Mouse (Mus musculus): ENCODE data around the gene Chic1. TPM values are rescaled to one million over a fixed set of nuclear protein-coding genes. Genes with fewer than 3 reads are reported as not detected.

Gene Chic1
- total RNA-seq, 2 experiments from 2014 or later = 0.57 to 0.70 TPM

GRCm38 (mm10) chrX:103421710-103422109 lies 65.4 kb downstream of the Chic1 start, which contains the start of gene Gm26992:
Gm26992 (plus strand) TSS chrX:103422010.
- DNase-seq (ENCODE audit: low spot score) = no peak
- intact Hi-C loops (cut with DNase I) = no loop called here

- DNase-seq (ENCODE audit: low spot score) = no peak
- intact Hi-C loops (cut with DNase I) = no loop called here
Observed at GRCm38 (mm10) chrX:103427677-103428076, 71.4 kb downstream of the Chic1 start.

- no peak for DNase-seq (ENCODE audit: low spot score)
- intact Hi-C loops (cut with DNase I) = no loop called here
Observed at GRCm38 (mm10) chrX:103432293-103432692, 76.0 kb downstream of the Chic1 start.

- intact Hi-C loops (cut with DNase I) = no loop called here
- DNase-seq (ENCODE audit: low spot score) = no peak
Observed at GRCm38 (mm10) chrX:103438023-103438422, 81.7 kb downstream of the Chic1 start.

GRCm38 (mm10) chrX:103440803-103441202 lies 84.5 kb downstream of the Chic1 start:
- no peak for DNase-seq (ENCODE audit: low spot score)
- intact Hi-C loops (cut with DNase I) = loop anchor here (1.0 to 10.0 kb wide), 2 partner anchors 181 to 946 kb away; no protein-coding TSS in a partner anchor

GRCm38 (mm10) chrX:103443755-103444154 lies 87.5 kb downstream of the Chic1 start:
- intact Hi-C loops (cut with DNase I) = loop anchor here (10.0 kb wide), 1 partner anchor 949 kb away; no protein-coding TSS in a partner anchor
- no peak for DNase-seq (ENCODE audit: low spot score)

Other genes starting within 250 kb of the Chic1 start
- gene Nap1l2, start 169.8 kb upstream of the Chic1 start, total RNA-seq (2021) = not detected
- not detected for gene Cdx4, start 35.1 kb upstream of the Chic1 start, total RNA-seq (2021)
- not detected for gene Tsx, start 58.0 kb downstream of the Chic1 start, total RNA-seq (2021)
- not detected for gene Gm26992, start 65.5 kb downstream of the Chic1 start, total RNA-seq (2021)